Mouse (Mus musculus): Measurements from ENCODE around the gene Erg. TPM values are rescaled to one million over a fixed set of nuclear protein-coding genes. Genes with fewer than 3 reads are reported as not detected.

Erg gene
- total and polyA plus RNA-seq, 3 experiments: 0.11 to 0.81 (median 0.34) TPM

DNA sequence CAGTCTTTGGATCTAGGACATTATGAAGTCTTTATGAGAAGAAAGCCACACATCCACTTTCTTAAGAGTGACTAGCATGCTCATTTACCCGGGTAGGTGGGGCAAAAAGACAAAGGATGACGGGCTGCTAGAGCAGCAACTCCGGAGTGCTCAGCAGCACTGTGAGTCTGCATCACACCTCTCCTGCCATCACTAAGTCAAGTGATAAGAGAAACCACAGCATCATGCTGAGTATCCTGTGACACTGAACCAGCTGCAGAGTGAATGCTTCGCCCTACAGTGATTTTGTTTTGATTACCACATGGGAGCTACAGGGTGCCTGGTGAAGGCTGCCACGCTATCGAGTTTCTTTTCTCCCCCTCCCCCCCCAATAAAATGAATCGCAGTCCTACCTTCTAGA, 145.2 kb downstream of the Erg start:
- H3K4me1 ChIP-seq (ENCODE audit: control insufficient read depth in 1 of 2, insufficient read depth in 2 of 2): peaks cover 0 to 10% of the 10 kb centered on the region in 2 experiments; a peak in 2 of 4 replicates

DNA sequence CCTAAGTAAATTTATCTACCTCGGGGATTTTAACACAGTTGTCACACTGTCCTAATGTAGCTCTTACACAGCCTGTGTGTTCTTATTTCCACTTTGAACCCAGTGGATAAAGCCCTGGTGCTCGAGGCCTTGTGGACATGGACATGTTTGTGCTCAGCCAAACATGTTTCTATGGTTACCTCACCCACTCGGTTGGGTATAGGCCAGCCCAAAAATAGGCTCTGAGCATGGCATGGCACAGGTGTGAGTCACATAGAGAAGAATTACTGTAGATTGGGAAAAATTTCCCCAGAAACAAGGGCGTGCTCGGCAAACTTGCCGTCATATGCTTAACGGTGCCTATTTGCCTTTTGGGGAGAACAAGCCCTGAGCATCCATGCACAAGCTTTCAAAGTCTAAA, 146.1 kb downstream of the Erg start:
- Histone ChIP-seq H3K79me2 (replicated peaks; ENCODE audit: control insufficient read depth, extremely low read depth, insufficient read depth, poor library complexity, severe bottlenecking) (no peaks in the 10 kb centered on the region), H3K4me3 (replicated peaks in 1 of 3; ENCODE audit: low read depth in 2 of 3, low read length in 2 of 3, poor library complexity in 1 of 3) (no peak overlapping the region), H3K4me2 (ENCODE audit: insufficient read depth, low read depth, poor library complexity, severe bottlenecking) (no peak overlapping the region), H3K36me3 (replicated peaks in 1 of 2; ENCODE audit: control insufficient read depth in 1 of 2, insufficient read depth in 1 of 2, low read length in 1 of 2) (no peaks in the 10 kb centered on the region), H3K27me3 (replicated peaks) (no peaks in the 10 kb centered on the region), H3K4me1 (ENCODE audit: control insufficient read depth in 1 of 2, insufficient read depth in 2 of 2) (peaks cover 3 to 18% of the 10 kb centered on the region in 2 experiments; a peak in 3 of 4 replicates), H3K27ac (ENCODE audit: insufficient read depth, low read depth) (no peak overlapping the region), H3K9me3 (replicated peaks; ENCODE audit: low read length) (no peaks in the 10 kb centered on the region), H3K9ac (ENCODE audit: insufficient read depth, low read depth) (no peak overlapping the region)
- in situ Hi-C loops (cut with MboI; ENCODE audit: low pct_ligation_motif_present, low pct_unique_long_range_greater_than_20kb, low sequenced_read_pairs) (no loop called here), dilution Hi-C loops (cut with MboI; ENCODE audit: extremely low pct_ligation_motif_present, extremely low pct_unique_long_range_greater_than_20kb, low sequenced_read_pairs) (no loop called here)
- DNase-seq (ENCODE audit: extremely low read depth): no peak
- TF ChIP-seq E2F4 (IDR thresholded peaks at IDR 0.05; ENCODE audit: insufficient replicate concordance, low read depth, low read length) (no peak), POLR2A (IDR thresholded peaks at IDR 0.05; ENCODE audit: low read depth, low read length) (no peak), MAFK (IDR thresholded peaks at IDR 0.05; ENCODE audit: insufficient replicate concordance, low read length) (no peak), RCOR1 (conservative IDR thresholded peaks at IDR 0.05; ENCODE audit: low read depth, low read length) (no peak), HCFC1 (IDR thresholded peaks at IDR 0.05; ENCODE audit: low read depth, low read length) (no peak), BHLHE40 (IDR thresholded peaks at IDR 0.05; ENCODE audit: low read depth, low read length) (no peak), MEF2A (IDR thresholded peaks at IDR 0.05; ENCODE audit: borderline replicate concordance, low read depth, low read length) (no peak), SMC3 (IDR thresholded peaks at IDR 0.05; ENCODE audit: low read depth, low read length) (no peak), CHD2 (IDR thresholded peaks at IDR 0.05; ENCODE audit: low read length) (no peak), IRF4 (IDR thresholded peaks at IDR 0.05; ENCODE audit: low read depth, low read length) (no peak), TBP (conservative IDR thresholded peaks at IDR 0.05; ENCODE audit: low read depth, low read length) (no peak), KAT2A (IDR thresholded peaks at IDR 0.05; ENCODE audit: insufficient replicate concordance, low read length) (no peak), USF1 (IDR thresholded peaks at IDR 0.05; ENCODE audit: low read depth, low read length) (no peak), EP300 (IDR thresholded peaks at IDR 0.05; ENCODE audit: low read length) (no peak)

More for the DNA sequence above, 145.2 kb downstream of the Erg start:
- dilution Hi-C loops (cut with MboI; ENCODE audit: extremely low pct_ligation_motif_present, extremely low pct_unique_long_range_greater_than_20kb, low sequenced_read_pairs): no loop called here
- no peak overlapping the region for H3K4me3 ChIP-seq (replicated peaks in 1 of 3; ENCODE audit: low read depth in 2 of 3, low read length in 2 of 3, poor library complexity in 1 of 3)
- H3K79me2 ChIP-seq (replicated peaks; ENCODE audit: control insufficient read depth, extremely low read depth, insufficient read depth, poor library complexity, severe bottlenecking): no peaks in the 10 kb centered on the region
- no peak for DNase-seq (ENCODE audit: extremely low read depth)
- no peak for TF ChIP-seq NELFE (IDR thresholded peaks at IDR 0.05; ENCODE audit: low read depth, low read length)
- TF ChIP-seq RCOR1 (conservative IDR thresholded peaks at IDR 0.05; ENCODE audit: low read depth, low read length): no peak
- TF ChIP-seq CHD1 (IDR thresholded peaks at IDR 0.05; ENCODE audit: low read depth, low read length): no peak
- TF ChIP-seq MAX (IDR thresholded peaks at IDR 0.05; ENCODE audit: low read length): no peak
- no peak for TF ChIP-seq NRF1 (IDR thresholded peaks at IDR 0.05; ENCODE audit: low read depth, low read length)
- TF ChIP-seq JUN (IDR thresholded peaks at IDR 0.05; ENCODE audit: insufficient read depth, low read depth, low read length): no peak
- TF ChIP-seq MAZ (IDR thresholded peaks at IDR 0.05; ENCODE audit: low read depth, low read length): no peak
- no peak for TF ChIP-seq RAD21 (IDR thresholded peaks at IDR 0.05; ENCODE audit: low read depth, low read length)
- no peak for TF ChIP-seq ETS1 (conservative IDR thresholded peaks at IDR 0.05; ENCODE audit: low read depth, low read length)
- no peak for TF ChIP-seq E2F4 (IDR thresholded peaks at IDR 0.05; ENCODE audit: insufficient replicate concordance, low read depth, low read length)
- no peak for TF ChIP-seq HCFC1 (IDR thresholded peaks at IDR 0.05; ENCODE audit: low read depth, low read length)
- no peak for TF ChIP-seq USF2 (conservative IDR thresholded peaks at IDR 0.05; ENCODE audit: low read depth, low read length)
- no peak for TF ChIP-seq CTCF (conservative IDR thresholded peaks at IDR 0.05 in 1 of 2, IDR thresholded peaks at IDR 0.05 in 1 of 2; ENCODE audit: low read depth in 2 of 2, low read length in 2 of 2)
- TF ChIP-seq ELF1 (IDR thresholded peaks at IDR 0.05; ENCODE audit: low read depth, low read length): no peak
- TF ChIP-seq MAFK (IDR thresholded peaks at IDR 0.05; ENCODE audit: insufficient replicate concordance, low read length): no peak
- no peak for TF ChIP-seq CHD2 (IDR thresholded peaks at IDR 0.05; ENCODE audit: low read length)
- in situ Hi-C loops (cut with MboI; ENCODE audit: low pct_ligation_motif_present, low pct_unique_long_range_greater_than_20kb, low sequenced_read_pairs): no loop called here
- H3K9me3 ChIP-seq (replicated peaks; ENCODE audit: low read length): no peaks in the 10 kb centered on the region
- no peak overlapping the region for H3K27ac ChIP-seq (ENCODE audit: insufficient read depth, low read depth)
- no peak overlapping the region for H3K4me2 ChIP-seq (ENCODE audit: insufficient read depth, low read depth, poor library complexity, severe bottlenecking)
- no peaks in the 10 kb centered on the region for H3K36me3 ChIP-seq (replicated peaks in 1 of 2; ENCODE audit: control insufficient read depth in 1 of 2, insufficient read depth in 1 of 2, low read length in 1 of 2)
- H3K9ac ChIP-seq (ENCODE audit: insufficient read depth, low read depth): no peak overlapping the region
- H3K27me3 ChIP-seq (replicated peaks): no peaks in the 10 kb centered on the region
